Mouse (Mus musculus) lung, postnatal 10 days (tissue): Measurements from ENCODE around the gene Stat5a.
A peak's percentile ranks its signal among the peaks of the same experiment; 100 is the strongest.

Experiments
- DNase-seq: peaks from one replicate; pipeline ENCODE4 v3.0.0; 2021

Stat5a gene

GRCm38 (mm10) chr11:100838894-100839293 is 20.3 kb upstream of the Stat5a start:
- DNase-seq = no peak

- no peak for DNase-seq
Measured at GRCm38 (mm10) chr11:100839523-100839922, 19.6 kb upstream of the Stat5a start.

DNA sequence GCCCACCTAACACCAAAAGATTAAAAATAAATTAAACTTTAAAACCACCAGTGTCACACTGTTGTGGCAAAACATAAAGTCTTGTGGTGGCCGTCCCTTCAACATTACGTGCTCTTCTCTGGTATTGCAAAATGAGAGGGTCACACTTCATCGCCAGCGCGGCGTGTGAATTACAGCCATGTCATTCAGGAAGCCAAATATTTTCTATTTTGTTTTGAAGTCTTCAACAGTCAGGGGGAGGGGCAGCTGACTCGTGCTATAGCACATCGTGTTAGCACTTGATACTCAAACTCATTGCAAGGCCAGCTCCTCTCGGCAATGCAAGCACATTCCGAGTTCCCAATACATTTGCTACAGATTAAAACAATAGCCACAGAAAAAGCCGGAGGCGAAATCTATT is 18.3 kb upstream of the Stat5a start:
- DNase-seq = peak; percentile 67

DNA sequence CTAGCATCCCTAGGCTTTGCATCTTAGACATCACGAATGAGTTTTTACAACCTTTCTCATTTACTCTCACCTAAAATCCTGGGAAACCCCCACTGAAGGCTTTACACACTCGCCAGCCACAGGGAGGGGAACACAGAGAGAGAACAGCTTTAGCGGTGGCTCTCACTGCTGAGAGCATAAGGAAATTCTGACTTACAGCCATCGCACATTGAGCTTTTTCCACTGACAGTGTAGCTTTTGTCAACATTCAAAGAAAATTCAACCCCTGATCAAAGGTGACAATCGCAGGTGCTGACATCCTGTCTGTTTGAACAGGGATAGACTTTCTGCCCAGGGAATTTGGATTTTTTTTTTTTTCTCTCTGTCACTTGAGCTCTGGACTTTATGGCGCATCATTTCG is 17.1 kb upstream of the Stat5a start:
- DNase-seq = no peak

DNA sequence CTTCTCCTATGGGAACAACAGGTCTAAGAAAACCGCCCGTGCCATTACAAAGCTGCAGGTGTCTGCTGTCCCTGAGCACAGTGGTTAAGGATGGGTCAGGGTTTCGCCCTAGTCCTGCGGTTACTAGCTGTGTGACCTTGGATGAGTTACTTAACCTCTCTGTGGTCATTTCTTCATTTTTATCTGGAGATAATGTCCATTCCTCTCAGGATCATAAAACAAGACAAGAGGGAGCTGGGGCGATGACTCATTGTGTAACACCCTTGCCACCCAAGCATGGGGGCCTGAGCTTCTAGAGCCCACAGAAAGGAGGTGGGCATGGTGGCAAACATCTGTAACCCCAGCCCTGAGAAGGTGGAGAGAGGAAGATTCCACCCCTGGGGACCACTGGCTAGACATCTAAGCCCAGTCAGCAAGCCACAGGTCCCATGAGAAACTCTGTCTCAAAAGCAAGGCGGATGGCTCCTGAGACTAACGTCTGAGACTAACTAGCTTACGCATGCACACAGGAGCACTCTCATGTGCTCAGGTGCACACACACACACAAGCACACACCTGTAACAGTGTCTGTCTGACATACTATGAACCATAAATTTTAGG is 16.0 kb upstream of the Stat5a start:
- no peak for DNase-seq

GRCm38 (mm10) chr11:100844121-100844520 is 15.0 kb upstream of the Stat5a start:
- no peak for DNase-seq

DNA sequence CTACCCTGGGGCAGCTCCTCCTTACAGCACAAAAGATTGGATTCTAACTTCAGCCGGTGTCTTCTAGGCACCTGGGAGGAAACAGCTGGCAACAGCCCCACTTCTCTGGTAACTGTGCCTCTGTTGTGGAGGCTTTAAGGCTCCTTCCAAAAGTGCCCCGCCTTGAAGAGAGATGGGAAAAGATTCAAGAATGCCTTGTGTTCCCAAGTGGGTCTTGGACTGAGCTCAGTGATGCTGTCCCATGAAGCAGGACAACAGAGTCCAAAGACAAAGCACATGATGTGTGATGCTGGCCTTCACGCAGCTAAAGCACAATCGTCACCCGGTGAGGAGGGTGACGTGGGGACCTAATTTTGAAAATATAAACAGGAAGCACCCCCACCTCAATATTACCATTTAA is 13.4 kb upstream of the Stat5a start:
- DNase-seq = no peak

- DNase-seq = no peak
Measured at GRCm38 (mm10) chr11:100847572-100847971, 11.6 kb upstream of the Stat5a start.

- no peak for DNase-seq
Measured at GRCm38 (mm10) chr11:100848080-100848479, 11.1 kb upstream of the Stat5a start.

DNA sequence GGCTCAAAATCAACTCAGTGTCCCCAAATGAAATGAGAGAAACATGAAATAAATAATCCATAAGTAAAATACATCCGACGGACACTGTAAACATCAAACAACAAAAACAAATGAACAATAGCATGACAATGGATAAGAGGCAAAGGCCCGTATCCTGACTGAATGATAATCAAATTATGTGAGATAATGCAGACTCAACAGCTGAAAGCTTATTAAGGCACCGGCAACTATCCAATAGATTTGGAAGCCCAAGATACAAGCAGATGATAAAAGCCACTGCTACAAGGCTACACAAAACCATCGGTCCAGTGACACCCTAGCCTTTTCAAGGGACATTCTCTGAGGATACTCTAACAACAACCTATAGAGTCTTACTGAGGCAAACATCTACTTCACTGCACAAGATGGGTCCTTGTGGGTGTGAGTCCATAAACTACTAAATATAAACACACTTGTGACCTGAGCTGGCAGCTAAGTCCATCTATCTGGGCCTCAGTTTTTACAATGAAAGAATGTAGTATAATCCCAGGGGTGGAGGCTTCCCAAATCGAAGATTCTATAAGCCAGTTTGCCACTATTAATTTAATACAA is 10.3 kb upstream of the Stat5a start:
- no peak for DNase-seq

DNA sequence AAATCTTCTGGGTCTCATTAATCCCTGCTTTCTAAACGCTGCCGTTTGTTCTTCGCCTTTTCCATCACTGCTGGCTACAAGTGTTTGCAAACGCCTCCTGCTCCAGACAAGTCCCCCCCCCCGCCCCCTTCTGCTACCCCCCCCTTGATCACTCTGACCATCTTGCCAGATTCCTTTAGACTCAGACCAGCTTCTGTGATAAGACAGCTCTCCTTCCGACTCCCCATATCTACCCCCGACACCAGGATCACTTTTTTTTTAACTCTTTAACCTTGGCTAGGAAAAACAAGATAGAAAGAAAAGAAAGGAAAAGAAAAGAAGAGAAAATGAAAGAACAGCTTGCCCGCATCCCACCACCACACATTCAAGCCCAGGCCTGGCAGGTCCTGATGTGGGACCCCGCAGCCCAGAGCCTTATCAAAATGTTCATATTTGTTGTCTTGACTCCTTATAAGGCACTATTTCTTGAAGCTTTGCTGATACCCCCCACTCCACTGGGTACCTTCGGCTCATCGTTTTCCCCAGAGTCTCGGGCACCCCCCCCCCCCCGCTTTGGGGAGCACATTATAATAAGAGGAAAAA is 9.6 kb upstream of the Stat5a start:
- DNase-seq = no peak

GRCm38 (mm10) chr11:100850038-100850777 is 8.9 kb upstream of the Stat5a start, which contains the start of gene Stat5b:
TSS of gene Stat5b (minus strand) at chr11:100850724.
- DNase-seq = peak; percentile 84

GRCm38 (mm10) chr11:100850778-100851528 is 8.2 kb upstream of the Stat5a start:
- peak; percentile 77 for DNase-seq

DNA sequence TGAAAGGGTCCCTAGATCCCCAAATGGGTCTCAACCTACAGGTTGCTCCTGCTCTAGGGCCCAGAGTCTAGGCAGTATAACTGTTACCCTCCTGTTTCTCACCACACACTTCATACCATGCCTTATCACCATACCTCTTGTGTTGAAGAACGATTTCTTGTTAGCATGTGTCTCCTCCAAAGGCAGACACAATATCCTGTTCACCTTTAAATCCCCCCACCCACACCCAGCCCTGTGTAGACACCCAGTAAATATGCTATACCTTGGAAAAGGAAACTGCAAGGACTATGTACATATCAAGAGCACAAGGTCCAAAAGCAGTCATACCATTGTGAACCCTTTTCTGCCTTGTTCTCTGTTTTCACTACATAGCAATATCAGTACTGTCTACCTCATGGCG is 7.1 kb upstream of the Stat5a start:
- no peak for DNase-seq

GRCm38 (mm10) chr11:100853018-100853417 is 6.1 kb upstream of the Stat5a start:
- DNase-seq = no peak

GRCm38 (mm10) chr11:100854268-100854667 is 4.9 kb upstream of the Stat5a start:
- no peak for DNase-seq

DNA sequence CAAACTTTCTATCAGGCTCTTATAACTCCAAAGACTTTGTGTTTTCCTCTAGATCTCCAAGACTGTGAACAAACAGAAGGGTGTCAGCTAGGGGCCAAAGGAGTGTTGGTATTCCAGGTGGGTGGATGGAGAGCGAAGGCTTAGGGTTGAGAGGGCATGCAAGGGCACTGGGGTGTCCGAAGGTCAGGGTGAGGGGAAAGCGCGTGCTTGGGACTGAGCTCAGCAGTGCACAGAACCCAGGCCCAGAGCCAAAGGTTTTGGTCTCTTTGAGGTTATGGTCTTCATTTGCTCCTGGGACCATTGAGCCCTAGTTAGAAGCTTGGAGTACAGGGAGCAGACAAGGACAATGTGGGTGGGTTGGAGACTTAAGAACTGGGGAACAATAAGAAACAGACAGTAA is 4.0 kb upstream of the Stat5a start:
- DNase-seq = no peak

DNA sequence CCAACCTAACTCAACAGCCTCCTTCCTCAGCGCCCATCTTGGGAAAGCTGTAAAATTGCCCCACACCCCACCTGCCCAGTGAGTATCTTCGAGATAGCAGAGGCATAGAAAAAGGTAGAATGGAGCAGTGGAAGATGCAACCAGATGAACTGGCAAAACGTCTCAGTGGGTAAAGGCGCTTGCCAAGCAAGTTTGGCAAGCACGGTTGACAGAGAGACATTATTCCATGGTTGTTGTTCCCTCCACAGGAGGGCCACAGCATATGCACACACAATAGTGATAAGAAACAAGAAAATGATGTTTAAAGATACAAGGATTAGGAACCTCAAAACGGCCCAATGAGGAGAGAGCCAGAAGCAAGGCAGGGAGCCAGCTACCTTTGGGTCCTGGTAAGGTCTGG is 1.2 kb upstream of the Stat5a start:
- DNase-seq = no peak

- no peak for DNase-seq
Measured at GRCm38 (mm10) chr11:100859579-100860075, 476 bp downstream of the Stat5a start.

DNA sequence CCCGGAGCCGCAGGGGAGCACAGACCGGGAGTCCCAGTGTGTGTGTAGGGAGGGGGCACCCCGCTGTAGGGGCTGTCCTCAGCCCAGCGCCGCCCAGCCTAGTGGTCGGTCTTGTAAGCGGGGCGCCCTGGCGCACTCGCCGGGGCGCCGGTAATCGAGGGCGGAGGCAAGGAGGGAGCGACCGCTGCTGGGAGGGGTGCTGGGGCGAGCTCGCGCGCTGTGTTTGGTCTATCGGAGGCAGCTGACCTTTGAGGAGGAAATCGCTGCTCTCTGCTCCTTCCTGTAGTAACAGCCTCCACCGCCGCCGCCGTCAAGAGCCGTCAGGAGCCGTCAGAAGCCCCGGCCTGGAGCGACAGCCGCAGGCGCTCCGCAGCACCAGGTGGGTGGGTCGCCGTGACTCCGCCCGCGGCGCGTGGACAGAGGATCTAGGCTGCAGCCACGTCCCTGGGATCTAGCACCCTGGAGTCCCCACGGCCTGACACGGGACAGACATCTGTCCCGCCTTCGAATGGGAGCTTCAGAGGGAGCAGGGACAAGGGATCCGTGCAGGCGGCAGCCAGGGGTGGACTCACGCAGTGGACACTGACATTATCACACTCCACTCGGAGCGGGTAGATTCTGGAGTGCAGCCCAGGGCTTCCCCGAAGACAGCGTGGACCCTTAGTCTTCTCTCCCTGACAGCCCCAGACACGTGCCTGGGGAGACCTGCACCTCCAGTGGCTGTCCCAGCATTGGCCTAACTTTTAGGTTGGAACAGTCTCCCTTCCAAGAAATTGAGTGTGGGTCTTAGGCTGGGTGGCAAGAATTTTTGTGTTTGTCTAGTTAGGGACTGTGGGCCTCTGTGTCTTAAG is 1.3 kb downstream of the Stat5a start:
- peak; percentile 94 for DNase-seq

DNA sequence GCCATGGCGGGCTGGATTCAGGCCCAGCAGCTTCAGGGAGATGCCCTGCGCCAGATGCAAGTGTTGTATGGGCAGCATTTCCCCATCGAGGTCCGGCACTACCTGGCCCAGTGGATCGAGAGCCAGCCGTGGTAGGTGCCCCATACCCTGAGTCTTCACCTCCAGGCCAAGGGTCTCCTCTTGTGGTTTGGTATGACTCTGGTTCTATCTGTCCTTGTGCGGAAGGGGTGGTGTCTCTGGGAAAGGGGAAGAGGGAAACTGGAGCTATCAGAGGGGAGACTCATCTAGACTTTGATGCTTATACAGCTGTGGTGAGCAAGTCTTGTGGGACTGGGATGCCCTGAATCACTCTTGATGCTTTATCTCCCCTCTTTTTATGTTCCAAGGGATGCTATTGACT is 2.2 kb downstream of the Stat5a start:
- no peak for DNase-seq

GRCm38 (mm10) chr11:100861836-100862235 is 2.7 kb downstream of the Stat5a start:
- DNase-seq = no peak
